Mouse (Mus musculus) CD8-positive naive resting alpha-beta T cell, adult 2 months (primary cell): ENCODE data around the gene Mbnl1.
"Not testable (repeated sequence)": the region's sequence is repeated elsewhere in the genome, so short reads cannot be mapped to it uniquely, and the experiment has no call there.

Experiments used
- DNase-seq, 2 experiments: peaks; one replicate each; pipeline ENCODE4 v3.0.0; 2022; ENCODE audit warnings: low read depth in 2 of 2, low spot score in 2 of 2

The Mbnl1 gene

DNA sequence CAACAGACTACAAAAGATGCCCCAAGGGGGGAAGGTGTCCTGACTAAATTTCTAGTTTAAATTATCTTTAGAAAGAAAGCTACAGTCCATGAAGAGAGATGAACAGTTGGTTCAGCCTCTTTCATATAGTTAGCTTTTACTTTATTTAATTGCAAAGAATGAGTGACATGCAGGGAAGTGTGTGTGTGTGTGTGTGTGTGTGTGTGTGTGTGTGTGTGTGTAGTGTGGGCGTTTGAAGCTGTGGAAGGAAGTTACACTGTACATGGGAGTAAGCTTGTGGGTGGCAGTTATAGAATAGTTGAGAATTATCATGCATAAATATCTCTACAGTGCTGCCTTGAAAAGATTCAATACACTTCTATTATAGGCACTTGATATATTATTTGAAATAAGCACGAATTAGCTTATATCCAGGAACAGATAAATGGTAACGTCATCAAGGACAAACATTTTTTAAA lies 14.1 kb downstream of the Mbnl1 start:
- no peak for DNase-seq

DNA sequence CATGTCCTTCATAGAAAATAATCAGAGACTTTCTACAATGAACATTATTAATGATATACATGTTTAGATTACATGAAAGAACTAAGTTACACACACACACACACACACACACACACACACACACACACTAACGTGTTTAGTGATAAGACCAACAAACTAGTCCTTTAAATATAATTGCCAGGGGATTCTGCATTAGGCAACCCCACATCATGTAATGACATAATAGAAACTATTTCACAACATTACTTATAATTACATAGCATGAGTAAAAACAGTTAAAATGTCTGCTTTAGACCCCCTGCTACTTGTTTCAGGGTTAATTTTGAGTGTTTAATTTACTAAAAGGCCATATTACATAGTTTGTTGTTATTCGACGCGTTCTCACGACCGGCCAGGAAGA lies 16.9 kb downstream of the Mbnl1 start:
- DNase-seq = no peak

DNA sequence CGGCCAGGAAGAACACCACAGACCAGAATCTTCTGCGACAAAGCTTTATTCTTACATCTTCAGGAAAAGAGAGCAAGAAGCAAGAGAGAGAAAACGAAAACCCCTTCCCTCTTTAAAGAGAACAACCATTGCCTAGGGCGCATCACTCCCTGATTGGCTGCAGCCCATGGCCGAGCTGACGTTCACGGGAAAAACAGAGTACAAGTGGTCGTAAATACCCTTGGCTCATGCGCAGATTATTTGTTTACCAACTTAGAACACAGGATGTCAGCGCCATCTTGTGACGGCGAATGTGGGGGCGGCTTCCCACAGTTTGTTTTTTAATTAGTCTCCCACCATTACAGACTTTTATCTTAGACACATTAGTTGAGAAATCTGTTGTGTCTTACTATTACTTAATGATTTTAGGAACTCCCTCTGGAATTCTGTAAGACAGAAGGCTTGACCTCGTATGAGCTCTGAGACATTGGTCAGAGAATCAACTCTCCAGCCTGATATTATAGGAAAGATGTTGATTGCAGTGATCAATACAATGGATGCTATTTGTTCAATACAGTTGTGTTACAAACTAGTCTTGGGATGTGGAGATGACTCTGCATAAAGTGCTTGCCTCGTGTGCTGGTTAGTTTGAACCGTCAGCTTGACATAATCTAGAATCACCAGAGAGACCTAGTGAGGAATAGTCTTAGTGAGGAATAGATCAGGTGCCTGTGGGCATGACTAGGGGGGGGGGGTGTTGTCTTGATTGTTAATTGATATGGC lies 22.3 kb downstream of the Mbnl1 start:
- not testable (repeated sequence) for DNase-seq

DNA sequence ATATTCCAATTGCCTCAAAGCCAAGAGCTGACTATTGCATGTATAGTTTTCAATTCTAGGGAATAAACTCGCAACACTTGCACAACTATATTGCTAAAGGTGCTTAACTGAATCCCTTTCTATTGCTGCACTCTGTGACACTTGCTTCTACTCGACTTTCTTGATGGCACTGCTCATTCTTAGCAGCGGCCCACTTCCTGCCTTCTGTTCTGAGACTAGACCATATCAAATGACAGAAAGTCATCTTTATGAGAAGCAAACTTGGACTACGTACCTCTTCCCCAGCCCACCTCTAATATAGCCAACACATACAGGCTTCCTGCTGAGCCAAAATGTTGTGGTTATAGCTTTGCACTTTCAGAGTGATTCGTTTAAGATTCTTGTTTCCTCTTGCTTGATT lies 23.6 kb downstream of the Mbnl1 start:
- DNase-seq = peak; percentile 59 to 60

DNA sequence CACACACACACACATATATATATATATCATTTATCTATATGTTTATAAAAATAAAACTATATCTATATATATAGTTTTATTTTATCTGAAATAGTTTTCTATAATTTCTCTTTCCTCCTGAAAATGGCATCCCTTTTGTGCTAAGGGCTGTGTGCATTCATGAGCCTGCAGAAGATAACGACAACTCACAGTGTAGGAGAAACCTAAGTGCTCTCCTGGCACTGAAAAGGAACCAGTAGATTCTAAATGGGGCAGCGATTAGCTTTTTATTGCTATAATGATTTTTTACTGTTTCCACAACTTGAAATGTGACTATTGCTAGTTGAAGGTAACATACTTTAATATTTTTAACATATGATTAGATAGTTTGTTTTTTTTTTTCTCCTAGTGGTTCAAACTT lies 25.5 kb downstream of the Mbnl1 start:
- DNase-seq = no peak

DNA sequence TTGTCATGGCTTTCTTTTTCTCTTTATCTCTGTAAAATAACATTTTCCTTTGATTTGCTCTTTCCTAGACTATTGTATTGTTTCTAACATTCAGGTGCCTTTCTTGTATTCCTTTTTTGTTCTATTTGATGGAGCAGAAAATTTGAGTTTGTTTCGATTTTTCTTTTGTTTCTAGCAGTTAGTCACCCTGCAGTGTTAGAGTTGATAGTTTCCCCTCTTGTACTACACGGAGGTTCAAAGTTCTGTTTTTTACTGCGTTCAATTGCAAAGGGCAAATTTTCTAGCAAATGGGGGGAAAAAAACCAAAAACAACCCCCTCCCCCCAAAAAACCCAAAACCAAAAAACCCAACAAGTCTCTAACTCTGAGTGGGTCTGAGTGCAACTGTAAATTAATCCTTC lies 26.0 kb downstream of the Mbnl1 start:
- DNase-seq = no peak

DNA sequence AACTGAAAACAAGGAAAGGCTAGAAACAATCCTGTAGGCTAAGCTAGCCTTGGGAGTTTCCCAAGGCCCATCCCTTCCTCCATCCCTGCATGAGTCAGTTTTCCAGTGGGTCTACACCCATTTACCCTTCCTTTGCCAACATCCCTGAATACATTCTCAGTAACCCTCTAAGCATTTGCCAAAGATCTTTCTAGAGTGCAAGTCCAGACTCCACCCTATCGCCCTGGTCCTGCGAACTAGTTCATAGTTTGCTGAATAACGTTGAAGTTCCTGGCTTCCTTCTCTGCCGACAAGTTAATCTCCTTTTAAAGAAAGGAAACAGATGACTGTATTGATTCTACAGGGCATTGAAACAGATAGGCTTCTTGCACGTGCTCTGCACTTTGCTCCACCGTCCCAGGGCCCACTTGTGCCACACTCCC lies 26.5 kb downstream of the Mbnl1 start:
- DNase-seq = no peak

DNA sequence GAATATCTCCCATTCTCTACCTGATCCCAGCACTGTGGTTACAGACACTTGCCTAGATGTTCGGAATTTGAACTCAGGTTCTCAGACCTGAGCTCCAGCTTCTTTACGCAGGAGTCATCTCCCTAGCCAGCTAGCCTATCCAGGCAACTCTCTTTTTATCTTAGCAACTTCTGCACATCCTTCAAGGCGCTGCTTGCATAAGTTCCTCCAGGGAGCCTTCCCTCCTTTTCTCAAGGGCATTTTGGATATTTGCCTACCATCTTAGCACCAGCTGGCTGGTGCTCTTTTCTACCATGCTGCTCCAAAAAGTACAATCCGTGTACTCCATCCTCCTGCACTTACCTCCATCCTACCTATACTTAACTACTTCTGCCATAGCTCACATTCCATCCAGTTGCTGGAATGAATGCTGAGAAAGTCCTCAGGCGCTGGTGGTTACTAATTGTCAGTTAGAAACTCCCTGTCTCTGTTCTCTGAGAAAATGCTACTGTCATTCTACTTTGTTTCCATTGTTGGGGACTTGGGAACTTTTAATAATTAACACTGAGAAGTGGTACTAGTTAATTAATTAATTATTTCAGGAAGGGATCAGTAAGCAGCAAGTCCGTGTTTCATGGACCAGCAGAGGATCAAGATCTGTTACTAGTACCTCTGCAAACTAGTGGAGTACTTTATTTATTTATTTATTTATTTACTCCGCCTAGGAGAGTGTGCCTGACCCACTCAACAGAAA lies 27.3 kb downstream of the Mbnl1 start:
- no peak for DNase-seq

DNA sequence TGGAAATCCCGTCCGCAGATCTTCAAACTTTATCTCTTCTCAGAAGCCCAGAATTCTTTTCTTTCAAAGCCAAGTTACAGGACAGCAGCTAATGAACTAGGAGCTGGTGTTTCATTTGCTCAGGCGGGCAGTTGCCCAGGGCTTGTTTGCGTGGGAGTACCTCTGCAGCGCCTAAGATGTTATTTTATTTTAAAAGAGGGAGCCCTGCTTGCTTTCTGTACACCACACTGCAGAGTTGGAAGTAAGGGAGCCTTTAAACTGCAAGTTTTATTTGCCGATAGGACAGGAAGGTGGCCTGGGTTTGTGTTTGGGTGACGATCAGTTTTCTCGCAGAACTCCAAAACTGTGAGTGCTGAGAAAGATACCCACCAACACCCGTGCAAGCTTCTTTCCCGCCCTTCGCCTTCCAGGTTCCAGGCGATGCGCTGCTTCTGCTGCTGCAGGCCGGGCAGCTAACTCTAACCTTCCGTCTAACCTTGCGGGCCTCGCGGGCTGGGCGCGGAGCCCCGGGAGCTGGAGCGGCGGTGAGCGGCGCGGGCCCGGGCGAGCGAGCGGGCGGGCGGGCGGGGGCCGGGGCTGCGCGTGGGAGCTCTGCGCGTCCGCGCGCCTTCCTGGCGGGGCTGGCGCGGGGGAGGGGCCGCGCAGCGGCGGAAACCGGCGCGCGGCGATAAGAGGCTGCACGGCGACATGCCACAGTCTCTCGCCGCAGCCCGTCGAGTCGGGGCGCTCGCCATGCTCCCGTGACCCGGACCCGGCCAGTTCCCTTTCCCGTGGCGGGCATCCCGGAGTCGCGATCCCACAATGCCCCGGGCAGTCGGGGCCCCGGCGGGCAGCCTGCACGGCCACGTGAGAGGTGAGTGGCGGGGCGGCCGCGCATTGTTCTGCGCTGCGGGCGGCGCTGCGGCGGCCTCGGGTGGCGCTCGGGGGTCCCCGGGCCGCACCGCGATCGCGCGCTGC lies 28.2 kb downstream of the Mbnl1 start:
- peak; percentile 65 to 70 for DNase-seq

DNA sequence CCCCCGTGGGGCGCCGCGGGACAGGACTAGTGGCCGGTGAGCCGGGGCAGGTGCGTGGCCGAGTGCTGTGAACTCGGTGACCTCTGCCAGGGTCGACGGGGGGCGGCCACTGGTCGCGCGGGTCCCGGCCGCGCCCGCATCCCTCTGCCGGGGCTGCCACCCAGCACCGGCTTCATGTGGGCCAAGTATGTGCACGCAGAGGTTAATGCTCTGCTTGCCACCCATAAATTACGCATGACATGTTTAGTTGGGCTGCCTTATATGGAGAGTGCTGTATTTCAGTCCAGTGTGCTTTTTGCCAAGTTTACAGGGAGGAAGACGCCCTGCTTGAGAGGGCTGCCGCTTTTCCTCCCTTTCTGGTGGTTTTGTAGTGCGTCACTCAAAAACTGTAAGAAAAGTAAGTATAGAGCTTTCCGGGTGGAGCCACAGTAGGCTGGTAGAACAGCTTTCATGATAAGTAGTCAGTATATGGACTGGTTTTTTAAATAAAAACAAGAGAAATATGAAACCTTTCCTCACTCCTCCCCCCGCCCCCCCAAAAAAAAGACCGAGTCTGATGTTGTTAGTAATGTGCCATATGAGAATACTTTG lies 29.0 kb downstream of the Mbnl1 start:
- DNase-seq = peak; percentile 78 to 84

DNA sequence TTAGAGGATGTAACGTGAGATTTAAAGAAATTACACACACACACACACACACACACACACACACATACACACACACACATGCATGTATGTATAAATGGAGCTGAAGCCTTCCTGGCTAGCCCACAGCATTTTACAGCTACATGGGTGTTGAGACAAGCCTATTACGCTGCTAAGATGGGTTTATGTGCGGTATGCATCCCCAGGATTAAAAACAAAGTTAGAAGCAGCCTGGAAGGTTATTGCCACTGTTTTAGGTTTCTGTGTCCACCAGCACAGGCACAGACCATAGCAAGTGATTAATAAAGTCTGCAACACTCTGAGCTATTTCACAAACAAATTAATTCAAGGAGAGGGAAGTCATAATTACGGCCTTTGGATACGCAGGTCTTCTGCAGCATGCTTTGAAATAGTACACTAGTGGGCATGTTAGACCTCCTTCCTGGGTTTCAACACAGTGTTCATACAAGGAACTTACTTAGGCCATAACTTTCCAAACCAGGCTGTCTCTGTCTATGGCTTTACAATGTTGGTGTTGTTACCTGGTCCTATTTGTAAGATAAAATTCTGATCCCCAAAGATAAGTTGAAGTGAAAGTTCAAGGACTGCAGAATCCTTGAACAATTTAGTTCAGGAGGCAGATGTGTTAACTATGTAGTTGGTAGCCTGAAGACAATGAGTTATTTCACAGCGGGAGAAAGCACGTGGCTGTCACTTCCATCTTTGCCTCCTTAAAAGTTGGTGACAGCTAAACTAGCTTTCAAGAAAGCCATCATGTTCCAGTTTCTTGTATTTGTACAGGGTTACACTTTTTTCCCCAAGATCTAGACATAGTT lies 29.7 kb downstream of the Mbnl1 start:
- DNase-seq = no peak

DNA sequence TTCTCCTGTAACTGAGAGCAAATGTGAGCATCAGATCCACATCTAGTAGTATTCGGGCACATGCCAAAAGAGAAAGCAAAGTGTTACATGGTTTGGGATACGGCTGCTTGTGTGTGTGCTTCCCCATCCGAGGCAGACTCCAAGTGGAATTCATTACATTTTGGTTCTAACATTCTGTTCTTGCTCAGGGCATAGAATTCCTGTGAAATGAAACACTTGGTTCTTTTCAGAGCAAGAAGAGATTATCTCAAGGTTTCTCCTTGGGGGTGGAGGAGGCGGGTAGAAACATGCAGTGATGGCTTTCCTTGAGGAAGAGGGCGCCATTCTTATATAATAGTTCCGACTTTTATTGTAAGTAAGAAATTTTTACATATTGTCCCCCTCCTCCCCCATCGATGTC lies 30.6 kb downstream of the Mbnl1 start:
- no peak for DNase-seq

DNA sequence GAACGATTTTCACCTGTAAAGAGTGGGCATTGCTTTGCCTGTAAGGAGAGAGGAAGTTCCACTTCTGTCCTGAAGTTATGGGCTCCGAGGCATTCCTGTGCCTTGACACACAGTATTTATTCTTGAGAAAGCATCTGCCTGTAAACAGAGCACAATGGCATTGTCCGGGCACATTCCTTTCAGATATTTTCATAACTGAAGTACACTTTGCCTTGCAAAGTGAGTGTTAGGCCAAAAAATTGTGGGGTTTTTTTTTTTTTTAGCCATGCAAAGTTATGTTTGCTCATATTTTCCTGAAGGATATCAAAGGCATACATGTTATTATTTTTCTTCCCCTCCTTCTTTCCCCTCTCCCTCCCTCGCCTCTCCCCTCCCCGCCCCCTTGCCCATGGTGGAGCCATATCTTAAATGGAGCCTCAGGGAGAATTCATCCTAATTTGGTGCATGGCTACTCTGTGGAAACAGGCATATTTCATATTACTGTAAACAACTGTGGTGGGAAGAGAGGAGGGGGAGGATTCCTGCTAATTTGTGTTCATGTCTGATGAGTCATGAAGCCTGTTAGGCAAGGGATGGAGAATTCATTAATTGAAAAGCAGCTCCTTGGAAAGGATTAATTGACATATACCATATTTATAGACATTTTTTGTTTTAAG lies 32.3 kb downstream of the Mbnl1 start:
- no peak for DNase-seq

DNA sequence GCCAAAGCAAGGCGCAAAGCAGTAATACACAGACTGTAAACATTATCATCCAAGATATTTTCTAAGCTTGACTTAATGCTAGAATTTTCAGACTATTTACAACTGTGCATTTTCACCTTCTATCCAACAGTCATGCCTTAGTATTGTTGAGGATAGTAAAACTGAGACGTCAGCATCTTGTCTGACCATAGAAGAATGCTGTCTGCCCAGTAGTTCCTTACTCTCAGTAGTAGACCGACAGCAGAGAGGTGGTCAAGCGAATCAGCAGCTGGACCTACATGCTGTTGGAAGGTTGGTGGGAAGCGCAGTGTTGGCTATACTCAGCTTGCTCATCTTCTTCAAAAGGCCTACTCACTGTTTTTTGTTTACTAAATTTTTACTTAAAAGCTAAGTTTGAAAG lies 34.2 kb downstream of the Mbnl1 start:
- no peak for DNase-seq

DNA sequence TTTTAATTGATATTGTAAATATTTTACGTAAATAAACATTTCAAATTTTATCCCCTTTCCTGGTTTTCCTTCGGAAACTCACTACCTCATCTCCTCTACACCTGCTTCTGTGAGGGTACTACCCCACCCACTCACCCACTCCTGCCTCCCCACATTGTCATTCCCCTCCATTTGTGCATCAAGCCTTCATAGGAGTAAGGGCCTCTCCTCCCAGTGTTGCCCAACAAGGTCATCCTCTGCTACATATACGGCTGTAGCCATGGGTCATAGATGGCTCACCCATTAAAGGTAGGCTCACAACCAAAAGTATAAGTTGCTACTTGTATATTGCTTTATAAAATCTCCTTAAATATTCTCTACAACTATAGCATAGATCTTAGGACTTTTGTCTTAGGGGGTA lies 34.9 kb downstream of the Mbnl1 start:
- DNase-seq = no peak

DNA sequence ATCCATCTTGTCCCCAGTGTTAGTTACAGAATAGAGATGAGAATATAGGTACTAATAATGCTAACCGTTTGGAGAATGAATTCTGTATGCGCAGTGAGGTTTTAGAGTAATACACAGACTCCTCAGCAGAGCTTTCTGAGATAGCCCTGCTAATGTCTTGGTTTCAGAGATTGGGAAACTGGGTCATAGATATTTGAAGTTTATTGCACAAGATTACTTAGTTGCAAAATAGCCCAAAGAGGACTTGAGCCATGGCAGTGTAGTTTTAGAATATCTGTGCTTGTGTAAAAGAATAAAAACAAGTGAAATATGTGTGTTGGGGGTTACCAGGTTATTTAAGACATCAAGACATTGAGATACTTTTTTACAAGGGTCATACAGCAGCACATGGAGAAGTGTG lies 35.3 kb downstream of the Mbnl1 start:
- no peak for DNase-seq

DNA sequence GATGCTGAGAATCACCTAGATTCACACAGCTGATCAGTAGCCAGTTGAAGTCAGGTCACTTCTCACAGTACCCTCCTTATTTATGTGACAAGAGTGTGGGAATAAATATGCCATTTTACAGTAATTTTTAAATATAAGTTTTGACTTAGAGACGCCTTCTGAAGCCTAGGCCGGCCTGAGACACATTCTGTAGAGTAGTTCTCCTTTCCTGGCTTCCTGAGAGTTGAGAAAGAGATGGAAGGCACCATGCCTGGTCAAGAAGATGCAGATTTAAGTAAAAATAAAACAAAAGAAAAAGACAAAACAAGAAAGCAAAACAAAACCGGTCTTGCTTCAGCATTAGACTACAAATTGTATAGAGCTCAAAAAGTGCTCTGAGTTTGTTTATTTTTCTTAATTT lies 38.6 kb downstream of the Mbnl1 start:
- DNase-seq = no peak

DNA sequence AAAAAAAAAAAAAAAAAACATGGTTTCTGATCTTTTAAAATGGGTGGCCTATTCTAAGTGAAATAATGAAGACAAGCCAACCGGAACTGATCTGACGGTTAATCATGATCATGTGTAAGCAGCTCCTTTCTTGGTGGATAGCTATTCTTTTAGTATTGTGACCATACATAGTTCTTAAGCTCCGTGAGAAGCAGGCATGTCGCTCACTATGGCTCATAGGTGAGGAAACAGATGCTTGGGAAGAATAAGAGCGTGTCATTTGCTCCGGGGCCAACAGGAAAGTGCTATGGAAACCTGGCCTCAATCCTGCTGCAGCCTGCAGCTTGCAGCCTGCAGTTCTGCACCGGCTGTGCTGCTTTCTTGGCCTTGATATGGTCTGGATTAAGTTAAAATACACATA lies 40.7 kb downstream of the Mbnl1 start:
- no peak for DNase-seq

DNA sequence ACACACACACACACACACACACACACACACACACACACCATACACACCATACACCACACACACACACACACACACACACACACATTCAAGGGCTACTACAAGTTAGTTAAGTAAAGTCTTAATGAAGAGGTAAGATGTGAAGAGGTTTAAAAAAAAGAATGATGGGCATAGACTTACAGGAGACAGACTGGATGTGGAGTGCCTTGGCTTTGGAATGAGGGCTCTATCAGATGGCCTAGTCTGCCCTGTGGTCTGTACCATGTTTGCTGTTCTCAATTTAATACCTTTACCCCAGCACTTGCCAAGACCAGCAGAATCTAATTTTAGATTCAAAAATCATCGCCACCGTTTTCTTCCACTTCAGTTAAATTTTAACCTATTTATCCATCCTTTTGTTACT lies 41.1 kb downstream of the Mbnl1 start:
- no peak for DNase-seq

DNA sequence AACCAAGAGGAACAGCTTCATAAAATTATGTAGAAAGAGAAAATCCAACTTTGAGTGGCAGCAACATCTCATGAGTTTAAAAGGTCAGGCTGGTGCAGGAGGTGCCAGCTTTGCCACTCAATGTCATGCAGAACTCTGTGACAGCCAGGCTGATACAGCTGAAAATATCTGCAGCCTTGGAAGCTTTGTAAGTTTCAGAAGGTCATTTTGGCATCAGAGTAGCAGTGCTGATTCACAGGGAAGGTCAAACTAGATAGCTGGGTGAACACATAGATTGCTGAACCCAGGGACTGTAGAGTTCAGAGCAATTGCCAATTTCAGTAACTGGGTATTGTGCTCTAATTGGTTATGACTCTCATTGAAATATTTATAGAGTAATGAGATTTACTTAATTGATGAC lies 42.8 kb downstream of the Mbnl1 start:
- DNase-seq = no peak
